Mouse (Mus musculus) small intestine, adult 10 weeks (tissue): Measurements from ENCODE around the gene Brap. TPM values are rescaled to one million over a fixed set of nuclear protein-coding genes. Genes with fewer than 3 reads are reported as not detected.

Source experiments
- polyA plus RNA-seq: library from polyadenylated mRNA; stranded (reverse); fragments of 350-450 nt; fragmentation: Illumina TruSeq; extraction: RNeasy Lipid Tissue Mini Kit (QIAGEN cat#74804); gene quantifications from one replicate; pipeline ENCODE4 v1.2.3, GENCODE M21; 2014; ENCODE audit warnings: low replicate concordance

Brap gene
- polyA plus RNA-seq, result 20.0 TPM

DNA sequence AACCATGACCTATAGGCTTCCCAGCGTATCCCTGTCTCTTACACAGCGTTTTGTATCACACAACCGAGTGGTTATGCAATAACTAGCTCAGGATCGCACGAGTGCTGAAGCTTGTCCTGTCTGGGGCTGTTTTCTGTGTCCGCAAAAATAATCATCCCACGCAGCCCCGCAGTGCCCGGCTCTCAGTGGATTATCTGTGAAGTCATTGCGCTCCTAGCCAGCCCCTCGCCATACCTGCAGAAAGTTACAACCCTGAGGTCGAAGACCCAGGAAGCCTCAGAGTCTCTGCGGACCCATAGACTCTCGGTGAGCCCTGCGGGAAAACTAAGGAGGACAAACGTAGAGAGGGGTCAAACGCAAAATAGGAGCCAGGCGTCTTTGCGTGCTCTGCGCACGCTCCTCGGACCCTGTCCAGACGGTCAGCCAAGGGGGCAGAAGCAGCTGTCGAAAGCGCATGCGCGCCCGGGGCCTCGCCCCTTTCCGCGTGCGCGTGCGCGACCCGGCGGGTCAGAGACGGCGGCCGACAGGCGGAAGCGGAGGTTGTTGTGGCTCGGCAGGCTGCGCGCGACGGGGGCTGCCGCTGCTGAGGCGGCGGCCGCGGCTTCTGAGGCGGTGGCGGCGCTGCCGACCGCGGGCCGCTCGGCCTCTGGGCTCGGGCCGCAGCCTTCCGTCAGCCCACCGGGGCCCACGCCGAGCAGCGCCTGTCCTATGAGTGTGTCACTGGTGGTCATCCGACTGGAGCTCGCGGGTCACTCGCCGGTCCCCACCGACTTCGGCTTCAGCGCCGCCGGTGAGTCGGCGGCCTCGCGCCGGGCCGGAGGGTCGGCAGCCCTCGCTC, at the start of gene Brap, which contains the start of gene Acad10:
Brap (plus strand) TSS at position 505 of the 838 bp plus-strand sequence.
Acad10 (minus strand) TSS at position 456 of the 838 bp plus-strand sequence.

DNA sequence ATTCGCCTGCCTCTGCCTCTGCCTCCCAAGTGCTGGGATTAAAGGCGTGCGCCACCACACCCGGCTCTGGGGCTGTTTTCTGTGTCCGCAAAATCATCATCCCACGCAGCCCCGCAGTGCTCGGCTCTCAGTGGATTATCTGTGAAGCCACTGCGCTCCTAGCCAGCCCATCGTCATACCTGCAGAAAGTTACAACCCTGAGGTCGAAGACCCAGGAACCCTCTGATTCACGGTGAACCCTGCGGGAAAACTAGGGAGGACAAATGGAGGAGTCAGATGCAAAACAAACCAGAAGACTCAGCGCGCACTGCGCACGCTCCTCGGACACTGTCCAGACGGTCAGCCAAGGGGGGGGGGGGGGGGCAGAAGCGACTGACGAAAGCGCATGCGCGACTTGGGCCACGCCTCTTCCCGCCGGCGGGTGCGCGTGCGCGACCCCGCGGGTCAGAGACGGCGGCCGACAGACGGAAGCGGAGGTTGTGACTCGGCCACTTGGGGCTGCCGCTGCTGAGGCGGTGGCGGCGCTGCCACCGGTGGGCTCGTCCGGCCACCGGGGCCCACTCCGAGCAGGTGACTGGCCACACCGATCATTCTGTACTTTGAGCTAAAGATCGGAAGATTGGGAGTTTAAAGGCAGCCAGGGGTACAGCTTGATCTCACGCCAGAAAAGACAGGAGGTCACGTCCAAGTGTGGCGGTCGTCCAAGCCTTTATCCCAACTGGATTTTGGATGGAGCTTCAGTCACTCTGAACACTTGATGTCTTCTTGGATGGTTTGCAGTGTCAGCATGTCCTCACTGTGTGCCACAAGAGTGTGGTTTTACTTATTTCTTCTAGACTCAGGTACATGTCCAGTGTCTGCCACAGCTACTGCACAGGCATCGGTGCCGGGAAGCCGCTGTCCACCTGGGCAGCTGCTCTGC, 41.5 kb upstream of the Brap start, which contains the start of gene Acad12:
Acad12 (minus strand) TSS at position 347 of the 922 bp plus-strand sequence.

DNA sequence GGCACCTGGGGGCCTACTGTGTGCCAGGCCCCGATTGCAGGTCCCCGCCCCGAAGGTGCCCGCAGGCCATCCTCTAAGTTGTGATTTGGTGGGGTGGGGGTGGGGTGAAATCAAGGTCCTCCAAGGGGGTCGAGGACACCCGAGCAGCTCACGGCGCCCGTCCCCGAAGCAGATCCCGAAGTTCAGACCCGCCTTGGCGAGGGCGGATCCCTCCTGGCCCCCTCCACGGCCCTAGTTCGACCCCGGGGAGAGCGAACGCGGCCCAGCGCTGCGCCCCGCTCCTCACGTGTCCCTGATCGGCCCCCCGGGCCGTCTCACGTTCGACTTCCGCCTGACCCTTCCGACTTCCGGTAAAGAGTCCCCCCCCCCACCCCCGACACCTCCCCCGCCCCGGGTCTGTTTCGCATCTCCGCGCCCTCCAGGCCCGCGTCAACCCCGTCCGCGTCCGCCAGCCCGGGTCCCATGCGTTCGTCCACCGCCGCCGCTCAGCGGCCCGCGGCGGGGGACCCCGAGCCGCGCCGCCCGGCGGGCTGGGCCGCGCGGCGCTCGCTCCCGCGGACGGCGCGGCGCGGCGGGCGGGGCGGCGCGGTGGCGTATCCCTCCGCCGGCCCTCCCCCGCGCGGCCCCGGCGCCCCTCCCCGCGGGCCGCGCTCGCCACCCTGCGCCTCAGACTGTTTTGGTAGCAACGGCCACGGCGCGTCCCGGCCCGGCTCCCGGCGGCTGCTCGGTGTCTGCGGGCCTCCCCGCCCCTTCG, 51.0 kb downstream of the Brap start, which contains the start of gene Atxn2:
Atxn2 (plus strand) TSS at position 164 of the 754 bp plus-strand sequence.

Other genes starting within 250 kb of the Brap start
- gene Tmem116, start 208.7 kb upstream of the Brap start, polyA plus RNA-seq, result not detected
- 6.2 TPM for gene Erp29, start 208.1 kb upstream of the Brap start, polyA plus RNA-seq
- gene Adam1b, start 157.1 kb upstream of the Brap start, polyA plus RNA-seq, result not detected
- 6.6 TPM for gene Adam1a, start 115.1 kb upstream of the Brap start, polyA plus RNA-seq
- gene Gm42878, start 115.1 kb upstream of the Brap start, polyA plus RNA-seq, result not detected
- gene Mapkapk5, start 114.7 kb upstream of the Brap start, polyA plus RNA-seq, result 93.5 TPM
- gene Aldh2, start 66.7 kb upstream of the Brap start, polyA plus RNA-seq, result 3.2 TPM
- 4.4 TPM for gene Acad12, start 41.6 kb upstream of the Brap start, polyA plus RNA-seq
- 0.74 TPM for gene Acad10, start within 50 bp of the Brap start, polyA plus RNA-seq
- gene Atxn2, start 50.8 kb downstream of the Brap start, polyA plus RNA-seq, result 160 TPM
- 13.2 TPM for gene Sh2b3, start 177.1 kb downstream of the Brap start, polyA plus RNA-seq
- 0.59 TPM for gene Pheta1, start 188.4 kb downstream of the Brap start, polyA plus RNA-seq